Mouse (Mus musculus) hindbrain, embryonic 12.5 days (tissue): ENCODE data around the gene Cped1. TPM values are rescaled to one million over a fixed set of nuclear protein-coding genes. Genes with fewer than 3 reads are reported as not detected.

Experiments used
- ATAC-seq: fragments of 200-750 bp; cut with Nextera tagmentation; 2 replicates; pipeline ENCODE4 v1.8.0; 2017; ENCODE audit warnings: moderate TSS enrichment; ENCODE audit not compliant: low FRiP score
- H3K27ac ChIP-seq: fragments of 300-500 bp; sonication (generic); 2 replicates; pipeline ENCODE4 v1.5.1; 2016; ENCODE audit warnings: mild to moderate bottlenecking
- H3K27me3 ChIP-seq: fragments of 300-500 bp; sonication (generic); 2 replicates; pipeline ENCODE4 v1.6.1; 2016; ENCODE audit warnings: mild to moderate bottlenecking
- H3K36me3 ChIP-seq: fragments of 300-500 bp; sonication (generic); 2 replicates; pipeline ENCODE4 v1.6.1; 2016; ENCODE audit warnings: mild to moderate bottlenecking
- H3K4me1 ChIP-seq: fragments of 300-500 bp; sonication (generic); 2 replicates; pipeline ENCODE4 v1.6.1; 2016
- H3K4me2 ChIP-seq: fragments of 300-500 bp; sonication (generic); replicated peaks from 2 replicates; pipeline ENCODE4 v1.6.1; 2016; ENCODE audit warnings: mild to moderate bottlenecking
- H3K4me3 ChIP-seq: fragments of 300-500 bp; sonication (generic); 2 replicates; pipeline ENCODE4 v1.5.1; 2016; ENCODE audit warnings: mild to moderate bottlenecking
- H3K9ac ChIP-seq: fragments of 300-500 bp; sonication (generic); 2 replicates; pipeline ENCODE4 v1.6.1; 2016; ENCODE audit warnings: mild to moderate bottlenecking, moderate library complexity
- H3K9me3 ChIP-seq: fragments of 300-500 bp; sonication (generic); replicated peaks from 2 replicates; pipeline ENCODE4 v1.6.1; 2016; ENCODE audit warnings: mild to moderate bottlenecking
- WGBS: fragments of 180-500 bp; shearing (Covaris S2); methylation state at CpG from one replicate; pipeline ENCODE4 v1.1.7; 2016; 5-methylcytosine and 5-hydroxymethylcytosine counted together
- polyA plus RNA-seq: library from polyadenylated mRNA; unstranded; fragments of >200 nt; fragmentation: Nextera tagmentation; extraction: Ambion mirVana; gene quantifications from 2 replicates; pipeline ENCODE4 v1.2.1, GENCODE M21; 2016

Cped1 gene
- polyA plus RNA-seq, 1 experiment from 2014 or later: 21.1 TPM

GRCm38 (mm10) chr6:22205751-22206121, 220.0 kb downstream of the Cped1 start:
- Histone ChIP-seq H3K9me3 (no peaks in the 10 kb centered on the region), H3K4me2 (no peak overlapping the region), H3K4me1 (peaks cover 4% of the 10 kb centered on the region; the same call in 1 of the 2 replicates), H3K27ac (no peak overlapping the region), H3K4me3 (no peak overlapping the region), H3K9ac (no peak overlapping the region), H3K36me3 (no peaks in the 10 kb centered on the region), H3K27me3 (no peaks in the 10 kb centered on the region)
- 55% methylated on average over 7 of the region's 7 CpGs for WGBS
- ATAC-seq: no peak

DNA sequence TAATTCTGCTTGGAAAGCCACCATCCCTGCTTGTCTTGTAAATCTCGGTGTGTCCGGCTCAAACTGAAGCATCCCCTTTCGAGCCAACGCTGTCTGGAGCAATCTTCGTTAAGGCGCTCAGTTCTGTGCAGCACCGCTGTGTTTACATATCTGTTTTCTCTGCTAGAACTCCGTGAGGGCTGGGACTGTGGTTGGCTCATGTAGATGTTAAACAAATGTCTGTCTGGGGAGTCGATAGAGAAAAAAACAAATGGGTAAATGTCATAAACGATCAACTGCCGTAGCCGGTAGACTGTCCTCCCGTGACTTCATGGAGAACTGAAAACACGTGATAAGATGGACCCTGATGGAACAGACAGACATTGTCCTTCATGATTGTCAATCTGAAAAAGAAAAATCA, 220.5 kb downstream of the Cped1 start:
- no peaks in the 10 kb centered on the region for H3K27me3 ChIP-seq
- WGBS: 70% methylated on average over 14 of the region's 14 CpGs
- H3K4me3 ChIP-seq: no peak overlapping the region
- H3K9me3 ChIP-seq: no peaks in the 10 kb centered on the region
- no peaks in the 10 kb centered on the region for H3K36me3 ChIP-seq
- no peak overlapping the region for H3K27ac ChIP-seq
- no peak for ATAC-seq
- peaks cover 4% of the 10 kb centered on the region; the same call in 1 of the 2 replicates for H3K4me1 ChIP-seq
- H3K9ac ChIP-seq: no peak overlapping the region
- no peak overlapping the region for H3K4me2 ChIP-seq

DNA sequence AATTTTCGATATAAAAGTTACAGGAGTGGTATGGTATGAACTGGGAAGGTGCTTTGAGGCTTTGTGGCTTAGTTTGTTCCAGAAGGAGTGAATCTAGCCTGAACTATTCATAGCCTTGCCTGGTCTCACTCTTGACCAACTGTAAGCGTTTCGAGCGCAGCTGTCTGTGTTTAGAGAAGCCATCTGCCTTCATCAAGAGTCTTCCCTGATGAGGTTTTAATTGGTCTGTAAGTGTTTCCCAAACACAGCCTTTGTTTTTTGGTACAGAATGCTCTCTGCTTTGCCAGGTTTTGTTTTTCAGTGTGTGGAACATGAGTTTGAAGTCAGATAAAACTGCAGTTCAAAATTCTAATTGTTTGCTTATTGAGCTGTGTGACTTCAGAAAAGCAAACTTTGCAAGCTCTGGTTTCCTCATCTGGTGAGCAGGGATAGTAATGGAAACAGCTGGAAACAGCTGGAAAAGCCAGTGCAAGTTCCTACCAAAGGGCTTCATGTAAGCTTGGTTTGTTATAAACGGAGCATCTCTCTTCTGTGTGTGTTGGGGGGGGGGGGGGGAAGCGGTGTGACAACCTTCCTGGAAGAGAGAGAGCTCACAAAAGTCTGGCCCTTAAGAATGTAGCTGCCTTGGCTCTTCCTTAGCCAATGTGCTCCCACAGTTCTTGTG, 221.0 kb downstream of the Cped1 start:
- Histone ChIP-seq H3K4me1 (peaks cover 4% of the 10 kb centered on the region; the same call in 1 of the 2 replicates), H3K4me3 (no peak overlapping the region), H3K9ac (no peak overlapping the region), H3K36me3 (no peaks in the 10 kb centered on the region), H3K27me3 (no peaks in the 10 kb centered on the region), H3K27ac (no peak overlapping the region), H3K9me3 (no peaks in the 10 kb centered on the region), H3K4me2 (no peak overlapping the region)
- ATAC-seq: no peak
- 77% methylated on average over 6 of the region's 6 CpGs for WGBS

DNA sequence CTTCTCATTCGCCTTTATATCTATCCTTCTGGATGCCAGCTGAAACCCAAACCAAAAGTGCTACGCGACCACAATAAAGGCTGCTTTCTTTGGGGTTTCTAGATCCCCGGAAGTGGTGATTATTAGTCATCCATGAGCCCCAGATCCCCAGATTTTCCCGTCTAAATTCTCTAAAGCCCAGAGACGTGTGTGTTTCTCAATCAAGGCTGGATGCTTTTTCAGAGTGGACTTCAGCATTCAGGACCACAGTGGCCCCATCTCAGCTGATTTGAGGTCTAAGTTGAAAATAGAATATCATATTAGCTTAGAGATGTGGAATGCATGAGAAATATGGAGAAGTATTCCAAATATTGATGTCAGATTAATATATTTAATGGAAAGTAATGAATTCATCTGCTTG, 226.4 kb downstream of the Cped1 start:
- Histone ChIP-seq H3K9me3 (no peaks in the 10 kb centered on the region), H3K27me3 (no peaks in the 10 kb centered on the region), H3K27ac (no peak overlapping the region), H3K36me3 (no peaks in the 10 kb centered on the region), H3K9ac (no peak overlapping the region), H3K4me3 (no peak overlapping the region), H3K4me1 (no peaks in the 10 kb centered on the region), H3K4me2 (no peak overlapping the region)
- no peak for ATAC-seq
- WGBS: 86% methylated on average over 6 of the region's 6 CpGs

- H3K4me1 ChIP-seq: no peaks in the 10 kb centered on the region
- 86% methylated on average over 5 of the region's 5 CpGs for WGBS
Measured at GRCm38 (mm10) chr6:22213187-22213586, 227.5 kb downstream of the Cped1 start.

GRCm38 (mm10) chr6:22213813-22214212, 228.1 kb downstream of the Cped1 start:
- H3K9ac ChIP-seq: no peak overlapping the region
- WGBS: 87% methylated on average over 3 of the region's 3 CpGs
- no peaks in the 10 kb centered on the region for H3K36me3 ChIP-seq
- no peak overlapping the region for H3K4me2 ChIP-seq
- ATAC-seq: no peak
- no peaks in the 10 kb centered on the region for H3K9me3 ChIP-seq
- no peaks in the 10 kb centered on the region for H3K4me1 ChIP-seq
- H3K4me3 ChIP-seq: no peak overlapping the region
- no peaks in the 10 kb centered on the region for H3K27me3 ChIP-seq
- no peak overlapping the region for H3K27ac ChIP-seq

More at GRCm38 (mm10) chr6:22213187-22213586, 227.5 kb downstream of the Cped1 start:
- Histone ChIP-seq H3K9ac (no peak overlapping the region), H3K27me3 (no peaks in the 10 kb centered on the region), H3K27ac (no peak overlapping the region), H3K9me3 (no peaks in the 10 kb centered on the region), H3K4me3 (no peak overlapping the region), H3K4me2 (no peak overlapping the region), H3K36me3 (no peaks in the 10 kb centered on the region)
- ATAC-seq: no peak

- WGBS: 79% methylated on average over 6 of the region's 6 CpGs
- H3K36me3 ChIP-seq: no peaks in the 10 kb centered on the region
- H3K27me3 ChIP-seq: no peaks in the 10 kb centered on the region
- H3K9ac ChIP-seq: no peak overlapping the region
- no peak overlapping the region for H3K4me3 ChIP-seq
- H3K27ac ChIP-seq: no peak overlapping the region
- no peak for ATAC-seq
- H3K4me1 ChIP-seq: no peaks in the 10 kb centered on the region
- H3K4me2 ChIP-seq: no peak overlapping the region
- H3K9me3 ChIP-seq: no peaks in the 10 kb centered on the region
Measured at GRCm38 (mm10) chr6:22214665-22215064, 228.9 kb downstream of the Cped1 start.

DNA sequence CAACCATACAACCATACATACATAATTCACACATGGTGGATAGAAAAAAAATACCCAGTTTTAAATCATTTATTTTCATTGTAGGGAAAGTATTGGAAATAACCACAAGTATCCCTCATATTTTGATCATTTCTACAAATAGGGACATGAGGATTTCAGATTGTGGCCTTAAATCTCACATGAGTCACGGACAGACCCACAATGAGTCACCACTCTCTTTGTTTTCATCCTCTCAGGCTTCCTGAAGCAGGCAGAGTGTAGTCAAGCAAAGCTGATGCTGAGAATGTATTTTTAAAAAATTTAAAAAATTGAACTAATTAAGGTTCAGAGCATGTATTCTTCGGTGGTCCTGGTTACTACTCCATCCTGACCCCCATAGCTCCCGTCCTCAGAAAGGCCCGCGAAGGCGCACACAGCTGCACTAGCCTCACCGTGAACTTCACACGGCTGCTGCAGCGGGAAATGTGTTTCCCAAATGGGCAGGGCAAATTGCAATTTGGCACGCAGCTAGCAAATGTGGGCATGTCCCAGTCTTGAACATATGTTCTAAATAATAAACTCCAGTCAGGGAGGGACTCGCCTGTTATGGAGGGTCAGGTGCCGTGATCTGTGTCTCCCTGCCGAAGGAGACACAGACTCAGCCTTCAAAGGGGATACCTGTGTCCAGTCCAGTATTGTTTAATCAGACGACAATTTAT, 230.7 kb downstream of the Cped1 start:
- no peaks in the 10 kb centered on the region for H3K9me3 ChIP-seq
- 79% methylated on average over 14 of the region's 14 CpGs for WGBS
- no peak overlapping the region for H3K4me2 ChIP-seq
- H3K27ac ChIP-seq: no peak overlapping the region
- no peak overlapping the region for H3K4me3 ChIP-seq
- no peaks in the 10 kb centered on the region for H3K27me3 ChIP-seq
- H3K4me1 ChIP-seq: no peaks in the 10 kb centered on the region
- H3K9ac ChIP-seq: no peak overlapping the region
- H3K36me3 ChIP-seq: no peaks in the 10 kb centered on the region
- ATAC-seq: peak; percentile 60

- Histone ChIP-seq H3K27ac (no peak overlapping the region), H3K4me3 (no peak overlapping the region), H3K4me2 (no peak overlapping the region), H3K27me3 (no peaks in the 10 kb centered on the region), H3K9me3 (no peaks in the 10 kb centered on the region), H3K36me3 (no peaks in the 10 kb centered on the region), H3K9ac (no peak overlapping the region), H3K4me1 (no peaks in the 10 kb centered on the region)
- WGBS: 94% methylated on average over 8 of the region's 8 CpGs
- ATAC-seq: no peak
Measured at GRCm38 (mm10) chr6:22221134-22221533, 235.4 kb downstream of the Cped1 start.

GRCm38 (mm10) chr6:22222087-22222486, 236.4 kb downstream of the Cped1 start:
- no peaks in the 10 kb centered on the region for H3K4me1 ChIP-seq
- H3K27me3 ChIP-seq: no peaks in the 10 kb centered on the region
- WGBS: 82% methylated on average over 4 of the region's 4 CpGs
- H3K27ac ChIP-seq: no peak overlapping the region
- H3K4me2 ChIP-seq: no peak overlapping the region
- no peaks in the 10 kb centered on the region for H3K9me3 ChIP-seq
- H3K4me3 ChIP-seq: no peak overlapping the region
- no peak overlapping the region for H3K9ac ChIP-seq
- H3K36me3 ChIP-seq: no peaks in the 10 kb centered on the region
- no peak for ATAC-seq

DNA sequence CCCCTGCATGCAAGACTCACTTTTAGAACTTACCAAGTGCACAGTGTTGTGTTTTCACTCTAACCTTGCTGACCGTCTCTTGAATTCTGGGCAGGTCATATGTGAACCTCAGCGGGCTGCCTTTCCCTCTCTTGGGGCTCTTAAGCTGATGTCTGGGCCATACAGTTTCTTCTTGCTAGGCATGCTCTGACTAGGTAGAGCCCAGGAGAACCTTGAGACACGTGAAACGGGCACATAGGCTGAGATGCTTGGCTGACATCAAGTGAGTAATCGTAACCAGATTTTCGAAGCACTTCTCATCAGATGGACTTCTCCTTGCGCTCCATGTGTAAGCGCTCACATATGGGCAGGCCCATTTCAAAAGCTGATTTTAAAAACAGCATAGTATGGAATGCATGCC, 237.2 kb downstream of the Cped1 start:
- Histone ChIP-seq H3K36me3 (no peaks in the 10 kb centered on the region), H3K4me3 (no peak overlapping the region), H3K27me3 (no peaks in the 10 kb centered on the region), H3K27ac (no peak overlapping the region), H3K4me1 (no peaks in the 10 kb centered on the region), H3K9ac (no peak overlapping the region), H3K4me2 (no peak overlapping the region), H3K9me3 (no peaks in the 10 kb centered on the region)
- 90% methylated on average over 8 of the region's 8 CpGs for WGBS
- no peak for ATAC-seq

DNA sequence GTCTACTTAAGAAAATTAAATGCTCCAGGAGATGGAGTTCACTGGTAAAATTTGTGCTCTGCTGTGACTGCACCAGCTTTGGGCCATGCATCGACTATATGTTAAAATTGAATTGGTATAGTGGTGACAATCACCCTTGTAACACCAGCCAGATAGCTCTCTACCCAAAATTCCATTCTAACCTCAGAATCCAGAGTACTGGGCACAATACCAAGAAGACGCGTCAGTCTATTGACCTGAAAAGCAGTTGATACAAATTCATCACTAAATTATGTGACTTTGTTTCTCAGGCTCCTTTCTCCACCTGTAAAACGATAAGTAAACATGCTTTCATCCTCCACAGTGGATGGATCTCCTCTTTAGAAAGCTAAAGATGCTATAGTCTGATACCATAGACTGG, 238.6 kb downstream of the Cped1 start:
- Histone ChIP-seq H3K27ac (no peak overlapping the region), H3K36me3 (no peaks in the 10 kb centered on the region), H3K27me3 (no peaks in the 10 kb centered on the region), H3K9ac (no peak overlapping the region), H3K4me2 (no peak overlapping the region), H3K4me3 (no peak overlapping the region), H3K4me1 (no peaks in the 10 kb centered on the region), H3K9me3 (no peaks in the 10 kb centered on the region)
- WGBS: 97% methylated on average over 4 of the region's 4 CpGs
- no peak for ATAC-seq

DNA sequence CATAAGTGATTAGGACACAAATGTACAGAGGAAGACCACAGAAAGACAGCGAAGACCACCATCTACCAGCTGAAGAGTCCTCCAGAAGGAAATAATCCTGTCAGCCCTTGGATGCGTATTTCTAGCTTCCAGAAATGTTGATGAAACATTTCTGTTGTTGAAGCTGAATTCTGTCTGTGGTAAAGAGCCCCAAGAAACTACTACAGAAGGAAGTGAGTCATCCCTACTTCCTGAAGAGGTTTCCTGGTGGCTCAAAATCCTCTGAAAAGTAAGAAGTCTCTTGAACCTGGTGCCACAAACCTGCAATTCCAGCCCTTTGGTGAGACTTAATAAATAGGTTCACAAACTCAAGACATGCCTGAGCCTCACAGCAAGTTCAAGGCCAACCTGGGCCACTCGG, 245.5 kb downstream of the Cped1 start:
- no peaks in the 10 kb centered on the region for H3K27me3 ChIP-seq
- H3K4me3 ChIP-seq: no peak overlapping the region
- H3K9ac ChIP-seq: no peak overlapping the region
- H3K4me2 ChIP-seq: no peak overlapping the region
- no peak for ATAC-seq
- H3K27ac ChIP-seq: no peak overlapping the region
- WGBS: 82% methylated on average over 3 of the region's 3 CpGs
- no peaks in the 10 kb centered on the region for H3K36me3 ChIP-seq
- no peaks in the 10 kb centered on the region for H3K4me1 ChIP-seq
- H3K9me3 ChIP-seq: no peaks in the 10 kb centered on the region
